Mouse (Mus musculus): ENCODE measurements around the gene Klhl26.

Klhl26 gene

DNA sequence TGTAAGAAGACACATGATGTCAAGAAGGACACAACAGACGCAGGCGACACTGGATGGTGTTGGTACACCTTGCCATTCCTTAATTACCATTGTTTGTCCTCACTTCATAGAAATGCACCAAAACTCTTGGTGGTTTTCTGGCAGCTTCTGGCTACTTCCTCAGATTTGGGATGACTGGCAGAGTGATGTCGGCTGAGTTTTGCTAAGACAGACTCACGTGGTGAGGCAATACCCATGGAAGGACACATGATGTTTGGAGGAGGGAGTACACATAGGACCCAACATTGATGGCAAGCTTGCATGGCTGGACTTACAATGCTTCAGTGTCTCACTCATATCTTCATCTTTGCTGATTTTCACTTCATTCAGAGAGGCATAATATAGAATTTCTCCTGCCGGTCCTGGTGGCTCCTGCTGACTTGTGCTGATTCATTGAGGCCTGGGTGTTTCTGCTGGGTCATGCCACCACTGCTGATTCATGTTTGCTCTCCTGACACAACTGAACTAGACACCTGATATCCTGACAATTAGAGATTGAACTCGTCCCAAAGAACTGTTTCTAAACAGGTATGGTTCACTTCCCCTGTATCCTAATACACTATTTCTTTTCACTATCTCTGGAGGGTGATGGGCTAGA, 62.3 kb downstream of the Klhl26 start:
- in situ Hi-C loops (cut with MboI), result no loop called here

DNA sequence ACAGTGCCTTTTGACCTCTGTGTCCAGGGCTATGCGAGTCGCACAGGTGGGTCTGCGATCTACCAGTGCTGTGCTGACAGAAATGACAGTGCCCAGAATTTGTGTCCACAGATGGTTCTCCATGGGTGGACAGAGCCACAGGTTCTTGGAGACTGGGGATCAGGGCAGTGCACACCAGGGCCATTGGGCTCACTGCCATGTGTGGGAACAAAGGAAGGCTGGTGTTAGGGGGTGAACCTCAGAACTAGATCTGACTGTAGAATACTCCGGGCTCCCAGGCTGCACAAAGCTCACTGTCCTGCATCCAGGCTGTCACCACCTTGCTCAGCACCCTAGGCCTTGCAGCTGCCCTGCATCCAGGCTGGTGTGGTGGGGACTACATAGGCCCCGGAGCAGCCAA, 66.5 kb downstream of the Klhl26 start:
- in situ Hi-C loops (cut with MboI), result no loop called here

DNA sequence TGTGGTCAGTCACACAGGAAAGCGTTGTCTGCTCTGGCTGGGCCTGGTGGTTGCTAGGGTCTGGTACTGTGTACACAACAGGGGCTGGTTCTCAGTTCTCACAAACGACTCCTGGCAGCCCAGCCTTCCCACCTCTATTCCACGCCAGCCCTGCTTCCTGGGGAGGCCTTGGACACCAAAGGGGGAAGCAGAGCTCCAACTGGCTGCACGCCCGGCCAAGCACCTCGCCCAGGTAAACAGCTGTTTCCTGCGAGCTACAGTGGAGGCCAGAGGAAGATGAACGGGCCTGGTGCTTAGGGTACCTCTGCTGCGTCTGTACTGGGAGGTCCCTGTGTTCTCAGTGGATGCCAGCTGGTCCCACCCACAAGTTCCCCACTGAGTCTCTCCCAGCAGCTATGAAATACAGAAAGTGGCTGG, 67.3 kb downstream of the Klhl26 start:
- in situ Hi-C loops (cut with MboI), result no loop called here

DNA sequence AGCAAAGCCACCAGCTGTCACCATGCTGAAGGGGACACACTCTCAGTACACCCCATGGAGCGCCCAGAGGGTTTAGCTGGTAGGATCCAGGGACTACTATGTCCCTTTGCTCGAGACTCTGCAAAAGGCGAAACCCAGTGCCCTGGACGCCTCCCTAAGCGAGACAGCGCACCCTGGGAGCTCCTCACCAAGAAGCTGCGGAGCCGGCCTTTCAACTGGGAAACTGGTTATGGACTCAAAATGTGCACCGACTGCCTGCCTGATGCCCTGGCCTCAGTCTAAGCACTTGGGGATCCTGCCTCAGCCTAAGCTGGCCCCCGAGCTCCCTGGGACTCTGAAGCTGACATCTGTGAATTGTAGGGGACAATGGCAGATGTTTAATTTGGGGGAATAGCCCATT, 67.7 kb downstream of the Klhl26 start:
- in situ Hi-C loops (cut with MboI), result no loop called here

DNA sequence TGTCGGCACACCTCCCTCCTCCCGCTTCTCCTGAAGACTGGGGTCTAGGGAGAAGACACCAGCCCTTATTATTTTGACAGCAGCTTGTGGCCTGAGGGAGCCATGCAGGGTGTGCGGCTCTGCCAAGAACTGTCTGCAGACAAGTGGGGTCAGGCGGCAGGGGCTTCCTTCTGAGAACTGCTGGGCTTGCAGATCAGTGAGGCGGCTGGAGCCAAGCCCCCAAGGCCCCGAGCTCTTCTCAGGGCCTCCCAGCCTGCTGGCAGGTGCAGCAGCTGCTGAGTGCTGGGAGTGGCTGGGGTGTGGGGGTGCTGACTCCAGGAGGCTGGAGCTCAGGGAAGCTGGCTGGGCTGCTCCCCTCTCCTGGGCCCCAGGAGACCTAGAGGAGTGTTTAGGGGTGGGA, 68.5 kb downstream of the Klhl26 start:
- in situ Hi-C loops (cut with MboI), result no loop called here

DNA sequence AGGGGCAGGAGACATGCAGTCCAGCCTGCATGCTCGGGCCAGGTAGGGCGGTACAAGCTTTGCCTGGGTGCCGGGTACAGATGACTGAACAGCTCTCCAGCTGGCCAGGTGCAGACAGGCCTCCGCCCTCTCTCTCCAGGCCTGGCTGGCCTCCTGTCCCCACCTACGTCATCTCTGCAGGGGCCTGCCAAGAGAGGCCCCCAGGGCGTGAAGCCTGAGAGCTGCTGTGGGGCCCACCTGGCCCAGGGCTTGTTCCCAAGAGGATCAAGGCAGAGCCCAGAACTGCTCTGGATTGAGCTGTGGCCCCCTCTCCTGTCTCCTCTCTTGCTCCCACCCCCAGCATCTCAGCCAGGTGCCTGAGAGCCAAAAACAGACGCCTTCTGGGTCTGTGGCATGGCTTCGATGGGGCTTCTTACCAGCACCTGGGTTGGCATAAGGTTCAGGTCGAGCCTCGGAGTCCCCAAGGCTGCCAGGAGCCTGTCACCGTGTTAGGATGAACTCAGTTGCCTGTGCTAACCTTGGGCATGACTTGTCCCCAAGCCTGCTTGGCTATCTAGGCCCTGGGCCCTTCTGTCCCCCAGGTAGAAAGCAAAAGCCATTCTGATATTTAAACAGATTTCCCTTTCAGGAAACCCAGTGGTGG, 70.2 kb downstream of the Klhl26 start:
- in situ Hi-C loops (cut with MboI), result no loop called here

DNA sequence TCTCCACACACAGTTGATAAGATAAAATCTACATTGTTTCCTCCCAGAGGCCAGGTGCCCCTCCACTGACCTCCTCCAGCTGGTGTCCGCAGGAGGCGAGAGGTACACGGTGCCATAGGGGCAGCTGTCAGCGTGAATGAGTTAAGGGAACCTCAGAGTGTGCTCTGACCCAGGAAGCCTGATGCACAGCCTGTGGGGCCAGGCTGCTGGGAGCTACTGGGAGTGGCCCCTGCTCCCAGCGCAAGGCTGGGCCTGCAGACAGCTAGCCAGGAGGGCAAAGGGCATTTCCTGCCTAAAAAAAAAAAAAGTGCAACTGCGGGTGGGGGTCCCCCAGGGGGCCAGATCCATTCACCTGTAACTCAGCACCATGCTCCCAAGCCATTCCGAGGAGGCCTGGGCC, 71.6 kb downstream of the Klhl26 start:
- in situ Hi-C loops (cut with MboI), result no loop called here

DNA sequence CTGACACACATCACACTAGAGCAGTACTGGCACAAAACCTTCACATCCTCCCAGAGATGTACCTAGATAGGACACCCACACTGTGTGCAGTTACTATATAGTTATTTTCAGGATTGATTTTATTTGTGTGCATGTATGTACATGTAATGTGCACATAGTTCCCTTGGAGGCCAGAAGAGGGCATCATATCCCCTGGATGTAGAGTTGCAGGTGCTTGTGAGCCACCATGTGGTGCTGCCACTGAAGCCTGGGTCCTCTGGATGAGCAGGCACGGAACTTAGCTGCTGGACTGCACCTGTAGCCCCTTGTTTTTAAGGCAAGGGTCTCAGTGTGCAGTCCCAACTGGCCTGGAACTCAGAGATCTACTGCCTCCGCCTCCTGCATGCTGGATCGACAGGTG, 72.6 kb downstream of the Klhl26 start:
- in situ Hi-C loops (cut with MboI), result no loop called here
